Mouse (Mus musculus) midbrain, postnatal 0 days (tissue): ENCODE data around the gene Gm960. TPM values are rescaled to one million over a fixed set of nuclear protein-coding genes. Genes with fewer than 3 reads are reported as not detected.
A peak's percentile ranks its signal among the peaks of the same experiment; 100 is the strongest.

ENCODE experiments used
- ATAC-seq: fragments of 200-750 bp; cut with Nextera tagmentation; 2 replicates; pipeline ENCODE4 v1.8.0; 2017; ENCODE audit warnings: moderate number of reproducible peaks, mild to moderate bottlenecking, moderate TSS enrichment, moderate library complexity; ENCODE audit not compliant: low FRiP score
- DNase-seq: peaks from one replicate; pipeline ENCODE4 v3.0.0-alpha.2; 2015; ENCODE audit warnings: low spot score
- H3K27ac ChIP-seq: fragments of 300-500 bp; sonication (generic); 2 replicates; pipeline ENCODE4 v1.5.1; 2014; ENCODE audit warnings: low read depth, mild to moderate bottlenecking, low read length, mixed read lengths
- H3K27me3 ChIP-seq: fragments of 300-500 bp; sonication (generic); 2 replicates; pipeline ENCODE4 v1.6.1; 2014; ENCODE audit warnings: low read length, control low read depth, mixed read lengths; ENCODE audit not compliant: insufficient read depth
- H3K36me3 ChIP-seq: fragments of 300-500 bp; sonication (generic); 2 replicates; pipeline ENCODE4 v1.6.1; 2014; ENCODE audit warnings: low read length, control low read depth, mixed read lengths; ENCODE audit not compliant: insufficient read depth
- H3K4me1 ChIP-seq: fragments of 300-500 bp; sonication (generic); 2 replicates; pipeline ENCODE4 v1.6.1; 2014; ENCODE audit warnings: mild to moderate bottlenecking, control low read depth, antibody characterized with exemption, low read length, mixed read lengths; ENCODE audit not compliant: insufficient read depth
- H3K4me2 ChIP-seq: fragments of 300-500 bp; sonication (generic); 2 replicates; pipeline ENCODE4 v1.6.1; 2014; ENCODE audit warnings: low read depth, mild to moderate bottlenecking, low read length, mixed read lengths; ENCODE audit not compliant: poor library complexity, severe bottlenecking
- H3K4me3 ChIP-seq: fragments of 300-500 bp; sonication (generic); 2 replicates; pipeline ENCODE4 v1.5.1; 2014; ENCODE audit warnings: low read depth, mild to moderate bottlenecking, low read length, moderate library complexity
- H3K9ac ChIP-seq: fragments of 300-500 bp; sonication (generic); replicated peaks from 2 replicates; pipeline ENCODE4 v1.6.1; 2014; ENCODE audit warnings: mild to moderate bottlenecking, low read length, moderate library complexity, mixed read lengths; ENCODE audit not compliant: poor library complexity, severe bottlenecking
- H3K9me3 ChIP-seq: fragments of 300-500 bp; sonication (generic); 2 replicates; pipeline ENCODE4 v1.6.1; 2016; ENCODE audit warnings: low read length, control low read depth
- CTCF ChIP-seq: IDR thresholded peaks from 2 replicates; pipeline ENCODE4 v1.5.1; 2016; ENCODE audit warnings: antibody characterized with exemption, mild to moderate bottlenecking
- WGBS: fragments of 180-500 bp; shearing (Covaris S2); extraction: QIAGEN DNeasy Blood & Tissue Kit; methylation state at CpG from one replicate; pipeline ENCODE4 v1.1.7; 2014; 5-methylcytosine and 5-hydroxymethylcytosine counted together
- polyA plus RNA-seq: library from polyadenylated mRNA; unstranded; fragments of >200 nt; fragmentation: Nextera tagmentation; extraction: Ambion mirVana; gene quantifications from 2 replicates; pipeline ENCODE4 v1.2.1, GENCODE M21; 2015
- total RNA-seq: library from RNA; depleted of rRNA; stranded (reverse); fragments of >200 nt; gene quantifications from 2 replicates; pipeline ENCODE4 v1.2.3, GENCODE M21; 2014

Gene Gm960
- total and polyA plus RNA-seq, 2 experiments from 2014 or later = 0.99 to 5.9 TPM

GRCm38 (mm10) chr19:4614305-4615150, 83.9 kb downstream of the Gm960 start:
- no peaks in the 10 kb centered on the region for H3K9me3 ChIP-seq
- TF ChIP-seq CTCF = no peak
- peaks cover 30% of the 10 kb centered on the region for H3K36me3 ChIP-seq
- H3K27me3 ChIP-seq = no peaks in the 10 kb centered on the region
- peak overlapping the region; percentile 93 for H3K27ac ChIP-seq
- H3K4me2 ChIP-seq = peak overlapping the region; percentile 92
- DNase-seq (peak; percentile 31), ATAC-seq (peak; percentile 10)
- peaks cover 14% of the 10 kb centered on the region; the same call in 1 of the 2 replicates for H3K4me1 ChIP-seq
- H3K4me3 ChIP-seq = peak overlapping the region; percentile 91
- WGBS = 26% methylated on average over 29 of the region's 49 CpGs
- peak overlapping the region; percentile 99 for H3K9ac ChIP-seq

GRCm38 (mm10) chr19:4613464-4614304, 84.8 kb downstream of the Gm960 start:
- DNase-seq (no peak), ATAC-seq (no peak)
- no peak for TF ChIP-seq CTCF
- Histone ChIP-seq H3K27me3 (no peaks in the 10 kb centered on the region), H3K4me2 (peak overlapping the region; percentile 92), H3K9me3 (no peaks in the 10 kb centered on the region), H3K4me1 (peaks cover 14% of the 10 kb centered on the region; the same call in 1 of the 2 replicates), H3K27ac (no peak overlapping the region), H3K36me3 (peaks cover 30% of the 10 kb centered on the region), H3K9ac (no peak overlapping the region), H3K4me3 (peak overlapping the region; percentile 91)
- 89% methylated on average over 33 of the region's 33 CpGs for WGBS

GRCm38 (mm10) chr19:4612181-4612961, 86.1 kb downstream of the Gm960 start:
- ATAC-seq (no peak), DNase-seq (no peak)
- Histone ChIP-seq H3K4me3 (no peak overlapping the region), H3K9me3 (no peaks in the 10 kb centered on the region), H3K9ac (no peak overlapping the region), H3K4me1 (peaks cover 14% of the 10 kb centered on the region; the same call in 1 of the 2 replicates), H3K27ac (no peak overlapping the region), H3K36me3 (peaks cover 30% of the 10 kb centered on the region), H3K27me3 (no peaks in the 10 kb centered on the region), H3K4me2 (no peak overlapping the region)
- no peak for TF ChIP-seq CTCF
- WGBS = 90% methylated on average over 19 of the region's 19 CpGs

GRCm38 (mm10) chr19:4610109-4610508, 88.4 kb downstream of the Gm960 start:
- ATAC-seq = no peak
- Histone ChIP-seq H3K9me3 (no peaks in the 10 kb centered on the region), H3K4me1 (peaks cover 14% of the 10 kb centered on the region; the same call in 1 of the 2 replicates), H3K36me3 (peaks cover 30% of the 10 kb centered on the region), H3K9ac (no peak overlapping the region), H3K4me3 (no peak overlapping the region), H3K27me3 (no peaks in the 10 kb centered on the region), H3K4me2 (no peak overlapping the region), H3K27ac (no peak overlapping the region)
- DNase-seq = peak; percentile 31
- 51% methylated on average over 4 of the region's 4 CpGs for WGBS
- TF ChIP-seq CTCF = no peak

- DNase-seq = no peak
- Histone ChIP-seq H3K4me2 (no peak overlapping the region), H3K9me3 (no peaks in the 10 kb centered on the region), H3K36me3 (peaks cover 27% of the 10 kb centered on the region), H3K27ac (no peak overlapping the region), H3K9ac (no peak overlapping the region), H3K4me3 (no peak overlapping the region), H3K4me1 (peaks cover 3% of the 10 kb centered on the region; the same call in 1 of the 2 replicates), H3K27me3 (no peaks in the 10 kb centered on the region)
- no peak for TF ChIP-seq CTCF
- 89% methylated on average over 4 of the region's 4 CpGs for WGBS
- no peak for ATAC-seq
Observed at GRCm38 (mm10) chr19:4608511-4608910, 90.0 kb downstream of the Gm960 start.
